Comparison of ENCODE assay signal across 40 mouse cellular contexts in genomic region chr15:10515166-10515565, GRCm38 (mm10). TPM values are rescaled to one million over a fixed set of nuclear protein-coding genes. Genes with fewer than 3 reads are reported as not detected.
"Had no signal": no experiment of that assay in that cellular context is flagged by ENCODE, and none has a peak within 500 bp of the region (broad histone marks: within the 10 kb centered on the region; RNA-seq: fewer than 3 reads in every experiment).

No protein-coding gene starts in this region.

- ATAC-seq: inflammation-experienced regulatory T-cells, adult 6 months; intestine, embryonic 15.5 days; intestine, postnatal 0 days; liver, embryonic 12.5 days had no signal

- DNase-seq: gastrocnemius, adult 2 months; gastrocnemius, postnatal 10 days; gastrocnemius, postnatal 25 days; heart, adult 18-20 months; heart, postnatal 10 days; heart, postnatal 4 days; kidney, adult 18-20 months; kidney, adult 8-10 months; kidney, postnatal 10 days; kidney, postnatal 25 days; kidney, postnatal 4 days; left cerebral cortex, postnatal 4 days had no signal

- H3K27me3 ChIP-seq: heart, embryonic 12.5 days; hindbrain, embryonic 13.5 days; hindbrain, embryonic 15.5 days; intestine, embryonic 15.5 days; limb, embryonic 13.5 days; limb, embryonic 15.5 days; liver, embryonic 12.5 days had no signal

RNA-seq across cellular contexts. Expression of gene Ttc23l, which starts 43.3 kb away (rescaled TPM):
- total RNA-seq: gastrocnemius, adult 2 months; gastrocnemius, postnatal 10 days; gastrocnemius, postnatal 25 days; gastrocnemius, postnatal 4 days; granulocyte monocyte progenitor cell, adult 5-6 weeks; heart, adult 18-20 months; heart, adult 8-10 months; heart, postnatal 10 days; heart, postnatal 25 days; heart, postnatal 4 days; layer of hippocampus, adult 2 months; layer of hippocampus, postnatal 10 days; layer of hippocampus, postnatal 25 days; left cerebral cortex, adult 18-20 months; left cerebral cortex, postnatal 14 days; left cerebral cortex, postnatal 4 days; liver, adult 2 months had no signal
- polyA plus RNA-seq: frontal cortex, adult 2 months; heart, embryonic 10.5 days; heart, embryonic 12.5 days; heart, embryonic 14.5 days; heart, embryonic 16.5 days; hindbrain, embryonic 11.5 days; hindbrain, embryonic 13.5 days; hindbrain, embryonic 15.5 days; inflammation-experienced regulatory T-cells, adult 6 months; intestine, embryonic 15.5 days; intestine, postnatal 0 days; kidney, embryonic 14.5 days; kidney, embryonic 16.5 days; limb, embryonic 11.5 days; limb, embryonic 13.5 days; limb, embryonic 15.5 days; liver, adult 2 months; liver, embryonic 12.5 days; liver, embryonic 14.5 days had no signal
